Mouse (Mus musculus) lung, embryonic 14.5 days (tissue): ENCODE measurements at regions not wholly inside any gene's neighbourhood (a gene's known extent, or its start where the extent isn't known, plus 50 kb on each side); places are given as distances from the start of the nearest gene placed in this dataset.

ENCODE experiments used
- ATAC-seq: fragments of 200-750 bp; cut with Nextera tagmentation; 2 replicates; pipeline ENCODE4 v1.8.0; 2017; ENCODE audit warnings: mild to moderate bottlenecking, moderate TSS enrichment, moderate library complexity; ENCODE audit not compliant: insufficient read depth
- DNase-seq: peaks from one replicate; pipeline ENCODE4 v3.0.0-alpha.2; 2015
- H3K27ac ChIP-seq: fragments of 300-500 bp; sonication (generic); 2 replicates; pipeline ENCODE4 v1.5.1; 2014; ENCODE audit warnings: low read depth, mild to moderate bottlenecking, moderate library complexity
- H3K27me3 ChIP-seq: fragments of 300-500 bp; sonication (generic); 2 replicates; pipeline ENCODE4 v1.6.1; 2014; ENCODE audit warnings: low read length, control low read depth; ENCODE audit not compliant: insufficient read depth
- H3K36me3 ChIP-seq: fragments of 300-500 bp; sonication (generic); 2 replicates; pipeline ENCODE4 v1.6.1; 2014; ENCODE audit warnings: control low read depth; ENCODE audit not compliant: insufficient read depth
- H3K4me1 ChIP-seq: fragments of 300-500 bp; sonication (generic); 2 replicates; pipeline ENCODE4 v1.6.1; 2014; ENCODE audit warnings: antibody characterized with exemption, control low read depth; ENCODE audit not compliant: insufficient read depth
- H3K4me2 ChIP-seq: fragments of 300-500 bp; sonication (generic); 2 replicates; pipeline ENCODE4 v1.6.1; 2014; ENCODE audit warnings: mild to moderate bottlenecking
- H3K4me3 ChIP-seq: fragments of 300-500 bp; sonication (generic); 2 replicates; pipeline ENCODE4 v1.5.1; 2014; ENCODE audit warnings: low read depth, low read length
- H3K9ac ChIP-seq: fragments of 300-500 bp; sonication (generic); 2 replicates; pipeline ENCODE4 v1.6.1; 2014
- H3K9me3 ChIP-seq: fragments of 300-500 bp; sonication (generic); 2 replicates; pipeline ENCODE4 v1.6.1; 2016; ENCODE audit warnings: low read depth, low read length, control low read depth
- CTCF ChIP-seq: IDR thresholded peaks from 2 replicates; pipeline ENCODE4 v1.5.1; 2016; ENCODE audit warnings: antibody characterized with exemption, low read depth
- WGBS: fragments of 180-500 bp; shearing (Covaris S2); extraction: QIAGEN DNeasy Blood & Tissue Kit; methylation state at CpG from one replicate; pipeline ENCODE4 v1.1.7; 2014; 5-methylcytosine and 5-hydroxymethylcytosine counted together

DNA sequence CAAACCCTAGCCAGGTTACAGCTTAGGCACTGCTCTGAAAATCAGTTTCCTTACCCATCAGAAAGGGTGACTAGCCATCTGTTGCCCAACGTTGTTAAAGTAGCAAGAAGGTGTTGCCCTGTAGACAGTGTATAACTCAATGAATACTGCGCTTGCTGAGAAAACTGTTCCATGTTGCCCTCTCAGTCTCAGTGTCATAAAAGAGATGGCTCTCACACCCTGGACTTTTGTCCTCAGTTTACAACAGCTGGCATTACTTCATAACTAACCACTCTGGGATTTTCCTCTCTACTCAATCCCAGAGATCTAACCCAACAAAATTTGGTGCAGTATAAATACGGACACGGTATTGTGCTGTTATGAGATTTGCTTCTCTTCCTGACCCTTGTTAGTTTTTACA lies 252.1 kb upstream of the Cited2 start:
- Histone ChIP-seq H3K36me3 (no peaks in the 10 kb centered on the region), H3K27me3 (no peaks in the 10 kb centered on the region), H3K4me3 (no peak overlapping the region), H3K4me1 (no peaks in the 10 kb centered on the region), H3K9ac (no peak overlapping the region), H3K4me2 (no peak overlapping the region), H3K9me3 (no peaks in the 10 kb centered on the region), H3K27ac (no peak overlapping the region)
- DNase-seq (no peak), ATAC-seq (no peak)
- no peak for TF ChIP-seq CTCF
- 83% methylated on average over 4 of the region's 4 CpGs for WGBS

DNA sequence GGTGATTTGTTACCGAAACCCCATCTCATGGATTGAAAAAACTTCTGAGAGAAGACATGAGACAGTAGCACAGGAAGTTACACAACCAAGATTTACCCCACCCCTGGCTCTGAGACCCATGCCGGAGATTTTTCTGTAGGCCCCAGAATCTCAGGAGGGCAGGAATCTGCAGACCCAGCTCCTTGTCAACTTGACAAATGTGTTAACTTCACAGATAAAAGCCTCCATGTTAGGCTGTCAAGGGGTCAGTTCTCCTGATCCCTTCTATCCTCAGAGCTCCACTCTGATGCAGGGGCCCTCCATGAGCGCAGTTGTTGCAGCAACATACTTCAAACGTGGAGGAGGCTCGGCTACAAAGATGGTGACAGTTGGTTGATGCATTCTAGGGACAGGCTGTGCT lies 250.5 kb upstream of the Cited2 start:
- TF ChIP-seq CTCF = no peak
- no peaks in the 10 kb centered on the region for H3K9me3 ChIP-seq
- no peaks in the 10 kb centered on the region for H3K36me3 ChIP-seq
- WGBS = 16% methylated on average over 5 of the region's 5 CpGs
- no peak overlapping the region for H3K4me2 ChIP-seq
- H3K27me3 ChIP-seq = no peaks in the 10 kb centered on the region
- no peak overlapping the region for H3K4me3 ChIP-seq
- no peak overlapping the region for H3K27ac ChIP-seq
- no peak overlapping the region for H3K9ac ChIP-seq
- H3K4me1 ChIP-seq = no peaks in the 10 kb centered on the region
- DNase-seq = peak; percentile 13
- ATAC-seq = peak; percentile 44; the same call in 1 of the 2 replicates

DNA sequence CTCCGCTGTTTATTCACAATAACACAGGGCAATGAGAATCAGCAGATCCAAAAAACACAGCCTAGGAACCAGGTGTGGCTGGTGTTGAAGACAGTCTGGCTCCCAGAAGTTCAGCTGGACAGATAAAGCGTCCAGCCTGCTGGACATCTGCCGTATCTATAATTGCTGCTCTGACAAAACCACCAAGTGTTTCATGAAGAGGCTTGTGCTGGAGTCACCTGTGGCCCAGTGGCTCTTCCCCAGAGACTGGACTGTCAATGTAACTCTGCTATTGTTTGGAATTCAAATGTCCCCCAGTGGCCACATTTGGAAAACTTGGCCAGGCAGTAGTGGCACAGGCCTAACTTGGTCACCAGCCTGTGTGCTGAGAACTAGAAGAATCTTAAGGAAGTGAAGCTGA lies 247.0 kb upstream of the Cited2 start:
- Histone ChIP-seq H3K9ac (no peak overlapping the region), H3K9me3 (no peaks in the 10 kb centered on the region), H3K36me3 (no peaks in the 10 kb centered on the region), H3K4me2 (no peak overlapping the region), H3K27me3 (no peaks in the 10 kb centered on the region), H3K4me3 (no peak overlapping the region), H3K4me1 (0 out of 2 replicates have a peak, but pooled peaks cover 4% of the 10 kb centered on the region), H3K27ac (no peak overlapping the region)
- 71% methylated on average over 3 of the region's 3 CpGs for WGBS
- no peak for TF ChIP-seq CTCF
- no peak for DNase-seq
- no peak for ATAC-seq

DNA sequence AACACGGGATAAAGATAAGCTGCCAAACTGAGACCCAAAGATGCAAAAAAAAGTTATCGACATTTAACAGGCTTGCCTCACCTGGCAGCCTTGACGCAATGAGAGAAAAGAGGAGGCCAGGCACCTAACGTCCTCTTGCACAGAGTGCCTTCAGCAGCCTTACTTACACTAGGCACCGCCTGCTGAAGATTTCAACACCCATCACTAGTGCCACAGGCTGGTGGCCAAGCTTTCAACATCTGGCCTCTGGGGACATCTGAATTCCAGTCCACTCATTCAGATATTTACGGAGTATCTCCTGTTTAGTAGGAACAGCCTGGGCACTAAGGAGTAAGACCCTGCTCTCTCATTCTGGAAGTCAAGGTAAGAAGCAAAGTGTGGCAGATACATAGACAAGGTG lies 246.3 kb upstream of the Cited2 start:
- H3K4me2 ChIP-seq = no peak overlapping the region
- no peak for DNase-seq
- no peak for ATAC-seq
- no peak overlapping the region for H3K9ac ChIP-seq
- H3K4me3 ChIP-seq = no peak overlapping the region
- H3K4me1 ChIP-seq = 0 out of 2 replicates have a peak, but pooled peaks cover 4% of the 10 kb centered on the region
- TF ChIP-seq CTCF = no peak
- no peaks in the 10 kb centered on the region for H3K36me3 ChIP-seq
- H3K27me3 ChIP-seq = no peaks in the 10 kb centered on the region
- WGBS = 79% methylated on average over 6 of the region's 6 CpGs
- no peak overlapping the region for H3K27ac ChIP-seq
- no peaks in the 10 kb centered on the region for H3K9me3 ChIP-seq

DNA sequence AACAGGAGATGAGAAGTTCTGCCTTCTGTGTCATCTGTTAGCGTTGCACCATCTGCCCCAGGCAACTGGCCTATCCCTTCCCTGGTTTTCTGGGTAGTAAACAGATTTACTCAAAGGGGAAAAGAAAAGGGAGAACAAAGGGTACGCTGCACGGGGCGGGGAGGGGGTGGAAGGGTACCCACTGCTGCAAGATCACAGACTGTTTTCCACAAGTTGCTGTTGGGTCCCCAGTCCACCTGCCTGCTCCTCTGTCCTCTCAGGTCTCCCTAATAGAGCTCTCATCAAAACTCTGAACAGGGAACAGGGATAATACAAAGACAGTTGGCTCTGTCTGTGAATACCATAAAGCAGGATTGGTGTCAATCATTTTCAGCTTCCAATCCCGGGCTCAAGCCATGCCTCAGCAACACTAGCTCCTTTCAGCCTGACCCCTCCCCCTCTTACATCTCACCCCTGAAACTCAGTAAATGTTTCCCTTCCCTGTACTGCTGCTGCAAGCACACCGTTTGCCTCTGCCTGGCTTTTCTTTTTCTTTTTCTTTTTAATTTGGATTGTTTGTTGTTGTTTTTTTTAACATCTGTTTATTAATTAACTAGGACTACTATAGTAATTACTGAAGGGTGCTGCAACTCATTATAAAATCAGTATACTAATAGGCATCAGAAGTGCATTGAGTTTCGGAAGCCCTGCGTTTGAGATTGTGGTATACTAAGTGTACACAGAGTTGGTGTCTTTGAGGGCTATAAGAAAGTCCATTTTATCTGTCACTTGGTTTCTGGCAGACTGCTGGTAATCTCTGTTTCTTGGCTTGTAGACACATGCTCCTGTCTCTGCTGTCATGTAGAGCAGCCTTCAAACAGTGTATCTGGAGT lies 244.0 kb upstream of the Cited2 start:
- DNase-seq (peak; percentile 23), ATAC-seq (peak; percentile 69; the same call in 1 of the 2 replicates)
- 38% methylated on average over 8 of the region's 8 CpGs for WGBS

DNA sequence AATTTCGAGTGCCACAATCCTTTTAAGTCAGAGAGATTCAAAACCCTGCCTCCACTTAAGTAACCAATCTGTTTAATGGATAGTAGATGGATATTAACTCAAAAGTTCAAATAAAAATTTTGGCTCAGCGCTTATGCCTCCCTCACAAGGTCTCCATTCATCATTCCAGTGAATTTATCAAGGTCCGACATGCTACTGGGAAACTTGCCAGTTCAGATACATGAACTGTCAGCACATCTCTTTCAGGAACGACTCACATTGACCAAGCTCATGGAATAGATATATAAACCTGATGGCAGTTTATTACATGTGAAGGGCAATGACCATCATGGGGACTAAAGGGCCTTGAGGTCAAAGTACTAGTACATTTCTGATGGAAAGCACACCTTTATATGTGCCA lies 240.3 kb upstream of the Cited2 start:
- no peak for TF ChIP-seq CTCF
- no peak for ATAC-seq
- no peaks in the 10 kb centered on the region for H3K27me3 ChIP-seq

More for the DNA sequence above, 244.0 kb upstream of the Cited2 start:
- H3K4me1 ChIP-seq = 0 out of 2 replicates have a peak, but pooled peaks cover 4% of the 10 kb centered on the region
- H3K9ac ChIP-seq = no peak overlapping the region
- no peaks in the 10 kb centered on the region for H3K36me3 ChIP-seq
- no peaks in the 10 kb centered on the region for H3K27me3 ChIP-seq
- no peak overlapping the region for H3K4me3 ChIP-seq
- H3K27ac ChIP-seq = no peak overlapping the region
- H3K4me2 ChIP-seq = no peak overlapping the region
- H3K9me3 ChIP-seq = no peaks in the 10 kb centered on the region
- TF ChIP-seq CTCF = no peak

DNA sequence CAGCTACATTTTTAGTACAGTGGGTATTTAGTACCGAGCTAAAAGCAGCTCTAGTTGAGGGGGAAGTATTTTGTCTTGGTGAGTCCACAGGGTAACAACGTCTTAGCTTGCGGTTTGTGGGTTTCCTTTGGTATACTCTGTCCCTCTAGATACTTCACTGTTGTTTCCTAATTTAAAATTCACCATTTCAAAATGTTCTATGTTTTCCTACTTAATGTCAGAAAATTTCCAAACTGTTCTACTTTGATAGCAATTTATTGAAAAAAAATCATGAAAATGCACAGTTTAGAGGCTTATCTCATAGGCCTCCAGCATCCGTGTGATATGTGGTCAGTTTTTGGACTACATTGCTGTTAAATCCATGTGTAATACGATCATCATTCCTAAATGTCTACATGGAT lies 238.0 kb upstream of the Cited2 start:
- no peak overlapping the region for H3K9ac ChIP-seq
- no peak overlapping the region for H3K4me3 ChIP-seq
- H3K4me1 ChIP-seq = no peaks in the 10 kb centered on the region
- DNase-seq (no peak), ATAC-seq (no peak)
- no peaks in the 10 kb centered on the region for H3K27me3 ChIP-seq
- no peaks in the 10 kb centered on the region for H3K36me3 ChIP-seq
- 73% methylated on average over 5 of the region's 5 CpGs for WGBS
- H3K9me3 ChIP-seq = no peaks in the 10 kb centered on the region
- no peak overlapping the region for H3K27ac ChIP-seq
- H3K4me2 ChIP-seq = no peak overlapping the region
- no peak for TF ChIP-seq CTCF

More for the DNA sequence above, 240.3 kb upstream of the Cited2 start:
- H3K4me3 ChIP-seq = no peak overlapping the region
- H3K27ac ChIP-seq = no peak overlapping the region
- no peak overlapping the region for H3K9ac ChIP-seq
- H3K4me2 ChIP-seq = no peak overlapping the region
- DNase-seq = peak; percentile 34
- WGBS = 46% methylated on average over 4 of the region's 4 CpGs
- 0 out of 2 replicates have a peak, but pooled peaks cover 4% of the 10 kb centered on the region for H3K4me1 ChIP-seq
- no peaks in the 10 kb centered on the region for H3K36me3 ChIP-seq
- no peaks in the 10 kb centered on the region for H3K9me3 ChIP-seq
